Mouse (Mus musculus): ENCODE measurements around the gene Gm3285. TPM values are rescaled to one million over a fixed set of nuclear protein-coding genes. Genes with fewer than 3 reads are reported as not detected.

The Gm3285 gene
- polyA plus RNA-seq, 1 experiment from 2014 or later = not detected

- 6% methylated on average over 35 of the region's 35 CpGs for WGBS
- H3K9me3 ChIP-seq (ENCODE audit: control insufficient read depth, low read length) = no peaks in the 10 kb centered on the region
- peak overlapping the region; percentile 30 for H3K9ac ChIP-seq (ENCODE audit: low read length)
Measured at GRCm38 (mm10) chr10:77902894-77903715, 41.3 kb downstream of the Gm3285 start.

More at GRCm38 (mm10) chr10:77902894-77903715, 41.3 kb downstream of the Gm3285 start:
- Histone ChIP-seq H3K27me3 (ENCODE audit: control insufficient read depth, insufficient read depth, low read length) (peaks cover 8% of the 10 kb centered on the region), H3K27ac (ENCODE audit: low read depth, low read length) (no peak overlapping the region), H3K4me2 (peak overlapping the region; percentile 70), H3K4me3 (ENCODE audit: low read depth, low read length) (peak overlapping the region; percentile 45), H3K4me1 (ENCODE audit: control insufficient read depth, insufficient read depth, low read length) (peaks cover 4% of the 10 kb centered on the region; the same call in 1 of the 2 replicates), H3K36me3 (ENCODE audit: control insufficient read depth, insufficient read depth, low read length) (no peaks in the 10 kb centered on the region)
- ATAC-seq (ENCODE audit: low FRiP score) = peak; percentile 85
- peak; percentile 97 for DNase-seq (ENCODE audit: low spot score, missing footprints)

Other genes with a start within 250 kb of the Gm3285 start
- gene Ube2g2, start 239.7 kb upstream of the Gm3285 start, polyA plus RNA-seq (2014; fragmentation: Nextera tagmentation; extraction: Ambion mirVana) = 42.8 and 47.6 TPM in 2 replicates
- 0.72 and 1.2 TPM in 2 replicates for gene Tspear, start 175.4 kb upstream of the Gm3285 start, polyA plus RNA-seq (2014; fragmentation: Nextera tagmentation; extraction: Ambion mirVana)
- not detected in 2 replicates for gene Gm19402, start 171.2 kb upstream of the Gm3285 start, polyA plus RNA-seq (2014; fragmentation: Nextera tagmentation; extraction: Ambion mirVana)
- not detected in 2 replicates for gene Gm9508, start 164.7 kb upstream of the Gm3285 start, polyA plus RNA-seq (2014; fragmentation: Nextera tagmentation; extraction: Ambion mirVana)
- not detected in 2 replicates for gene Gm10272, start 155.3 kb upstream of the Gm3285 start, polyA plus RNA-seq (2014; fragmentation: Nextera tagmentation; extraction: Ambion mirVana)
- not detected in 2 replicates for gene Gm10024, start 150.5 kb upstream of the Gm3285 start, polyA plus RNA-seq (2014; fragmentation: Nextera tagmentation; extraction: Ambion mirVana)
- gene Gm10142, start 146.2 kb upstream of the Gm3285 start, polyA plus RNA-seq (2014; fragmentation: Nextera tagmentation; extraction: Ambion mirVana) = not detected in 2 replicates
- not detected in 2 replicates for gene Krtap12-1, start 141.4 kb upstream of the Gm3285 start, polyA plus RNA-seq (2014; fragmentation: Nextera tagmentation; extraction: Ambion mirVana)
- not detected in 2 replicates for gene Gm10100, start 135.5 kb upstream of the Gm3285 start, polyA plus RNA-seq (2014; fragmentation: Nextera tagmentation; extraction: Ambion mirVana)
- gene Gm18596, start 119.3 kb upstream of the Gm3285 start, polyA plus RNA-seq (2014; fragmentation: Nextera tagmentation; extraction: Ambion mirVana) = not detected in 2 replicates
- gene Gm9736, start 110.6 kb upstream of the Gm3285 start, polyA plus RNA-seq (2014; fragmentation: Nextera tagmentation; extraction: Ambion mirVana) = not detected in 2 replicates
- gene Gm3233, start 102.3 kb upstream of the Gm3285 start, polyA plus RNA-seq (2014; fragmentation: Nextera tagmentation; extraction: Ambion mirVana) = not detected in 2 replicates
- not detected in 2 replicates for gene Gm3238, start 90.7 kb upstream of the Gm3285 start, polyA plus RNA-seq (2014; fragmentation: Nextera tagmentation; extraction: Ambion mirVana)
- gene Gm7138, start 85.0 kb upstream of the Gm3285 start, polyA plus RNA-seq (2014; fragmentation: Nextera tagmentation; extraction: Ambion mirVana) = not detected in 2 replicates
- gene Gm3250, start 79.4 kb upstream of the Gm3285 start, polyA plus RNA-seq (2014; fragmentation: Nextera tagmentation; extraction: Ambion mirVana) = not detected in 2 replicates
- not detected in 2 replicates for gene Gm7137, start 73.8 kb upstream of the Gm3285 start, polyA plus RNA-seq (2014; fragmentation: Nextera tagmentation; extraction: Ambion mirVana)
- gene Gm9639, start 66.9 kb upstream of the Gm3285 start, polyA plus RNA-seq (2014; fragmentation: Nextera tagmentation; extraction: Ambion mirVana) = not detected in 2 replicates
- gene Gm19668, start 62.8 kb upstream of the Gm3285 start, polyA plus RNA-seq (2014; fragmentation: Nextera tagmentation; extraction: Ambion mirVana) = not detected in 2 replicates
- not detected in 2 replicates for gene Gm9507, start 50.1 kb upstream of the Gm3285 start, polyA plus RNA-seq (2014; fragmentation: Nextera tagmentation; extraction: Ambion mirVana)
- not detected in 2 replicates for gene Gm2696, start 47.3 kb upstream of the Gm3285 start, polyA plus RNA-seq (2014; fragmentation: Nextera tagmentation; extraction: Ambion mirVana)
- not detected in 2 replicates for gene Krtap10-4, start 34.9 kb upstream of the Gm3285 start, polyA plus RNA-seq (2014; fragmentation: Nextera tagmentation; extraction: Ambion mirVana)
- not detected in 2 replicates for gene Krtap10-10, start 26.0 kb upstream of the Gm3285 start, polyA plus RNA-seq (2014; fragmentation: Nextera tagmentation; extraction: Ambion mirVana)
- gene Gm36176, start 15.2 kb upstream of the Gm3285 start, polyA plus RNA-seq (2014; fragmentation: Nextera tagmentation; extraction: Ambion mirVana) = not detected in 2 replicates
- not detected in 2 replicates for gene Gm10318, start 9.1 kb upstream of the Gm3285 start, polyA plus RNA-seq (2014; fragmentation: Nextera tagmentation; extraction: Ambion mirVana)
- 2.7 and 2.8 TPM in 2 replicates for gene Lrrc3, start 40.6 kb downstream of the Gm3285 start, polyA plus RNA-seq (2014; fragmentation: Nextera tagmentation; extraction: Ambion mirVana)
- 0.75 and 1.5 TPM in 2 replicates for gene Trpm2, start 108.6 kb downstream of the Gm3285 start, polyA plus RNA-seq (2014; fragmentation: Nextera tagmentation; extraction: Ambion mirVana)
- gene 1810043G02Rik, start 116.5 kb downstream of the Gm3285 start, polyA plus RNA-seq (2014; fragmentation: Nextera tagmentation; extraction: Ambion mirVana) = 32.3 and 36.5 TPM in 2 replicates
- 96.9 and 103 TPM in 2 replicates for gene Pfkl, start 148.1 kb downstream of the Gm3285 start, polyA plus RNA-seq (2014; fragmentation: Nextera tagmentation; extraction: Ambion mirVana)
- gene Dnmt3l, start 180.0 kb downstream of the Gm3285 start, polyA plus RNA-seq (2014; fragmentation: Nextera tagmentation; extraction: Ambion mirVana) = not detected in 2 replicates
- gene Aire, start 181.6 kb downstream of the Gm3285 start, polyA plus RNA-seq (2014; fragmentation: Nextera tagmentation; extraction: Ambion mirVana) = 0.10 TPM in 1 of 2 replicates, not detected in the other
- gene Icosl, start 207.3 kb downstream of the Gm3285 start, polyA plus RNA-seq (2014; fragmentation: Nextera tagmentation; extraction: Ambion mirVana) = 1.2 and 2.5 TPM in 2 replicates

Measured in midbrain, embryonic 11.5 days (tissue).